Comparison of ENCODE assay signal across 8 mouse cellular contexts in the genomic region with DNA sequence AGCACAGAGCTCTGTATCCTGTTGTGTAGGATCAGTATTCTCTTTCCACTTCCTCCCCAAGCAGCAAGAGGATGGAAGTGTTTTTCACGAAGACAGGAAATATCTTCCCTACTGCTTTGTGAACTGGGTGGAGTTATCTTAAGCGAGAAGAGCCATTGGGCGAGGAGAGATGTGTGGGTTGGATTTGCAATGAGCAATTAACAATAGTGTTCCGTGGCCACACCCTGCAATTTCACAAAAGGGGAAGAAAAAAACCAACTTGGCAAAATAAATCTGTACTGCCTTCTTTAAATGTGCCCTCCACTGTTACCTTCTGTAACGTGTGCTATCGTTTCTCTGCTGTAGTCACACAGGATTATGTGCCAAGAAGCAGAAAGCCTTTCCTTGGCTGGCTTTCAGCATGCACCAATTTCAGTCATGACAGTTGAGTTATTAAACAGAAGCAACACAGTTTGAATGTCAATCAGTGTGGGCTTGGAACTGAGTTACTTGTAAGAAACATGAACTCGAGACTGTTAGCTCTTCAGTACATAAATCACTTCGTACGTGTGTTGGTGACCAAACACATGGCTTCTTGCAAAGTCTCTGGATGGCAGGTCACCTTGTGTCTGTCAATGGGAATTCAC.
DNase-seq lines count a peak whose midpoint lies in the region; TF ChIP-seq lines count a peak whose summit lies in the region.
"Had no signal": no experiment of that assay in that cellular context is flagged by ENCODE, and none has a peak within 500 bp of the region (broad histone marks: within the 10 kb centered on the region; RNA-seq: fewer than 3 reads in every experiment).

No protein-coding gene starts in this region.

- TF ChIP-seq CTCF in kidney, adult 2 months (conservative IDR thresholded peaks at IDR 0.05; ENCODE audit: insufficient read depth, insufficient read length, low read depth, low read length): no peak

- peaks cover 11% of the 10 kb centered on the region; the same call in 1 of the 2 replicates for H3K4me1 ChIP-seq in kidney, adult 2 months (ENCODE audit: control insufficient read depth, insufficient read depth, low read length)
- H3K4me1 ChIP-seq in brown adipose tissue, adult 24 weeks (ENCODE audit: control insufficient read depth, insufficient read depth, insufficient read length, low read length): peaks cover 27% of the 10 kb centered on the region

- WGBS in kidney, adult 2 months: 38% methylated on average over 9 of the region's 9 CpGs

- no peak for TF ChIP-seq POLR2A in kidney, adult 2 months (IDR thresholded peaks at IDR 0.05; ENCODE audit: low read depth, low read length)

- no peaks in the 10 kb centered on the region for H3K36me3 ChIP-seq in kidney, adult 2 months (ENCODE audit: control insufficient read depth, insufficient read depth, low read length)

- H3K27me3 ChIP-seq in kidney, adult 2 months (replicated peaks; ENCODE audit: control insufficient read depth, insufficient read depth, low read length): no peaks in the 10 kb centered on the region

- H3K27ac ChIP-seq in kidney, adult 2 months (ENCODE audit: insufficient read depth, low read depth, low read length): no peak overlapping the region
- peak overlapping the region; percentile 77 for H3K27ac ChIP-seq in brown adipose tissue, adult 24 weeks (replicated peaks; ENCODE audit: low read depth, low read length)

- DNase-seq in kidney, adult 2 months: peak; percentile 40
- no peak for DNase-seq in kidney, postnatal 4 days
- peak; percentile 46 for DNase-seq in adipocyte (ENCODE audit: low spot score)
- peak; percentile 25 for DNase-seq in lung, postnatal 36 days
- no peak for DNase-seq in ovary, postnatal 36 days (ENCODE audit: low spot score)
- no peak for DNase-seq in gastrocnemius, postnatal 10 days
- DNase-seq: right cerebral cortex, postnatal 4 days had no signal

- H3K4me3 ChIP-seq in kidney, adult 2 months (ENCODE audit: insufficient read depth, low read depth, low read length): no peak overlapping the region
- no peak overlapping the region; the same call in 1 of the 2 replicates for H3K4me3 ChIP-seq in brown adipose tissue, adult 24 weeks (ENCODE audit: insufficient read depth, low read depth, low read length)

Comparison
In these comparisons a context has a peak if more than half of its experiments do, and no peak if none do; other contexts are left out.
1. DNase-seq: peak in kidney, adult 2 months (single experiment), adipocyte (single experiment) and lung, postnatal 36 days (single experiment); none in kidney, postnatal 4 days (0 of 2), ovary, postnatal 36 days (single experiment) and gastrocnemius, postnatal 10 days (single experiment).